Mouse (Mus musculus): ENCODE results near the gene Rcbtb2.

DNA sequence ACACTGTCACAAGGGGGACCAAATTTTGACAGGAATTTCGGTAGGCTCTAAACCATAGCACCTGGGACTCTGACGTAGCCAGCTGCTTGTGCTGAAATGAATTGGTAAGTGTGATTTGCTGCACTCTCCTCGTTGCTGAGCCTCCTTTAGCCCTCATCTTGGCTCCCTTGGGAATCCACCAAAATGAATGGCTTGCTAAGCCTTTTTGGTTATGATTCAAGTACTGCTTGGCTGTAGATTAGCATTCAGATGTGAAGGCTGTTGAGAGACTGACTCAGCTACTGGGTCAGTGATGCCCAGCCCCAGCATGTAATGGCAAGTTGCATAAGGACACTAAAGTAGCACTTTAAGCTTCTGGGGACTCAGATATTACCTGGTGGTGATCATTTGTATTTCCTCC lies 12.2 kb upstream of the Rcbtb2 start:
- no peak for TF ChIP-seq CTCF (conservative IDR thresholded peaks at IDR 0.05; ENCODE audit: low read length)
- TF ChIP-seq NANOG (IDR thresholded peaks at IDR 0.05; ENCODE audit: borderline replicate concordance, low read length): no peak
- no peak for TF ChIP-seq POU5F1 (IDR thresholded peaks at IDR 0.05; ENCODE audit: borderline replicate concordance, low read length)

All from E14TG2a.4 (cell line).